Mouse (Mus musculus) forebrain, postnatal 0 days (tissue): ENCODE results near the gene Uxs1. TPM values are rescaled to one million over a fixed set of nuclear protein-coding genes. Genes with fewer than 3 reads are reported as not detected.

ENCODE experiments used
- ATAC-seq: fragments of 200-750 bp; cut with Nextera tagmentation; 2 replicates; pipeline ENCODE4 v1.8.0; 2017; ENCODE audit warnings: mild to moderate bottlenecking, moderate library complexity
- DNase-seq: peaks from one replicate; pipeline ENCODE4 v3.0.0-alpha.2; 2015
- H3K27ac ChIP-seq: fragments of 300-500 bp; sonication (generic); 2 replicates; pipeline ENCODE4 v1.5.1; 2014; ENCODE audit warnings: low read depth, mild to moderate bottlenecking, antibody characterized with exemption, low read length, moderate library complexity, mixed read lengths
- H3K27me3 ChIP-seq: fragments of 300-500 bp; sonication (generic); 2 replicates; pipeline ENCODE4 v1.6.1; 2014; ENCODE audit warnings: mild to moderate bottlenecking, low read length, mixed read lengths; ENCODE audit not compliant: insufficient read depth
- H3K36me3 ChIP-seq: fragments of 300-500 bp; sonication (generic); 2 replicates; pipeline ENCODE4 v1.6.1; 2014; ENCODE audit warnings: mild to moderate bottlenecking, moderate library complexity; ENCODE audit not compliant: insufficient read depth
- H3K4me1 ChIP-seq: fragments of 300-500 bp; sonication (generic); 2 replicates; pipeline ENCODE4 v1.6.1; 2014; ENCODE audit warnings: antibody characterized with exemption; ENCODE audit not compliant: insufficient read depth
- H3K4me2 ChIP-seq: fragments of 300-500 bp; sonication (generic); 2 replicates; pipeline ENCODE4 v1.6.1; 2014; ENCODE audit warnings: low read depth, mild to moderate bottlenecking, moderate library complexity
- H3K4me3 ChIP-seq: fragments of 300-500 bp; sonication (generic); 2 replicates; pipeline ENCODE4 v1.5.1; 2014; ENCODE audit warnings: low read depth, low read length, mixed read lengths
- H3K9ac ChIP-seq: fragments of 300-500 bp; sonication (generic); 2 replicates; pipeline ENCODE4 v1.6.1; 2014; ENCODE audit warnings: mild to moderate bottlenecking
- H3K9me3 ChIP-seq: fragments of 300-500 bp; sonication (generic); 2 replicates; pipeline ENCODE4 v1.6.1; 2016; ENCODE audit warnings: low read length
- CTCF ChIP-seq: sonication (generic); IDR thresholded peaks from 2 replicates; pipeline ENCODE4 v1.5.1; 2016; ENCODE audit warnings: antibody characterized with exemption, control low read depth, low read depth
- WGBS: fragments of 180-500 bp; shearing (Covaris S2); extraction: QIAGEN DNeasy Blood & Tissue Kit; methylation state at CpG from one replicate; pipeline ENCODE4 v1.1.7; 2014; 5-methylcytosine and 5-hydroxymethylcytosine counted together
- polyA plus RNA-seq: library from polyadenylated mRNA; unstranded; fragments of >200 nt; fragmentation: Nextera tagmentation; extraction: Ambion mirVana; gene quantifications from 2 replicates; pipeline ENCODE4 v1.2.1, GENCODE M21; 2015
- total RNA-seq: library from RNA; depleted of rRNA; stranded (reverse); fragments of >200 nt; gene quantifications from 2 replicates; pipeline ENCODE4 v1.2.3, GENCODE M21; 2014; rRNA removed

The Uxs1 gene
- total and polyA plus RNA-seq, 2 experiments from 2014 or later = 18.0 to 19.7 TPM

DNA sequence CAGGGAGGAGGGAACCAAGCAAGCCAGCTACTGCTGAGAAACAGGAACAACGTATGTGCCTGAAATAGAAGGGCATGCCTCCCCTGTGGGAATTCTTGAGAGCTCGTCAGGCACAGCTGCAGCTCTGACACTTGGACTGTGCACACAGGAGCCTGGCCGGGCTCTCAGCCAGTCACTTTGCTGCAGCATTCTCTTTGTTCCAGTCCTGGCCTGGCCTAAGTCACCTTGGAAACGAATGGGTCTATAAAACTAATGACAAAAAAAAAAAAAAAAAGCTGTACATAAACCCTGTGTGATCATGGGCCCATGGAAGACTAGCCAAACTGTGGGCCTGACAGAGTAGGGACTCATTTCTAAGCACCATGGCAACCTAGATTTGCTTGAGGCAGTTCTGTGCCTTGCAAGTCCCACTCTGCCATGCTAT lies 129.0 kb downstream of the Uxs1 start:
- Histone ChIP-seq H3K27me3 (no peaks in the 10 kb centered on the region), H3K27ac (no peak overlapping the region), H3K9me3 (no peaks in the 10 kb centered on the region), H3K4me1 (peaks cover 13% of the 10 kb centered on the region; the same call in 1 of the 2 replicates), H3K36me3 (no peaks in the 10 kb centered on the region), H3K9ac (no peak overlapping the region), H3K4me3 (no peak overlapping the region), H3K4me2 (no peak overlapping the region)
- peak; percentile 69 for DNase-seq
- peak; percentile 83 for ATAC-seq
- TF ChIP-seq CTCF = no peak
- 4% methylated on average over 4 of the region's 4 CpGs for WGBS

Other genes with a start within 250 kb of the Uxs1 start
- 13.2 and 25.4 TPM in 2 replicates for gene 1500015O10Rik, start 97.2 kb downstream of the Uxs1 start, total RNA-seq
- 54.0 and 57.9 TPM in 2 replicates for gene 1500015O10Rik, start 97.2 kb downstream of the Uxs1 start, polyA plus RNA-seq
- 38.9 and 54.2 TPM in 2 replicates for gene Tpp2, start 105.8 kb upstream of the Uxs1 start, total RNA-seq
- gene Tpp2, start 105.8 kb upstream of the Uxs1 start, polyA plus RNA-seq = 30.0 and 50.6 TPM in 2 replicates
- gene Mettl21c, start 192.2 kb upstream of the Uxs1 start, total RNA-seq = 1.2 and 2.3 TPM in 2 replicates
- 1.8 and 2.5 TPM in 2 replicates for gene Mettl21c, start 192.2 kb upstream of the Uxs1 start, polyA plus RNA-seq
- 0.05 TPM in 1 of 2 replicates, not detected in the other for gene Gm8251, start 234.1 kb upstream of the Uxs1 start, total RNA-seq
- gene Gm8251, start 234.1 kb upstream of the Uxs1 start, polyA plus RNA-seq = not detected in 2 replicates